Mouse (Mus musculus) gastrocnemius, postnatal 25 days (tissue): ENCODE data around the gene Wdr41. TPM values are rescaled to one million over a fixed set of nuclear protein-coding genes. Genes with fewer than 3 reads are reported as not detected.

Experiments
- DNase-seq: peaks from one replicate; pipeline ENCODE4 v3.0.0; 2022
- long read RNA-seq, 2 experiments: library from polyadenylated mRNA; stranded (forward); transcript quantifications; one replicate each; pipeline ENCODE4 v2.0.0; 2021
- total RNA-seq, 2 experiments: library from RNA; stranded (reverse); gene quantifications; 1 replicate in 1 of 2; 2 replicates in 1 of 2; pipeline ENCODE4 v1.2.3; 2021

Wdr41 gene
- 10 to 100 TPM; 12.1 to 14.4 TPM for total RNA-seq
- long read RNA-seq, experiment 1, partial matches to known transcripts: 3 of 97 reads
- long read RNA-seq, experiment 1, other reads (novel, unspliced or antisense): 94 of 97 reads
- long read RNA-seq, experiment 2, partial matches to known transcripts: 2 of 51 reads
- long read RNA-seq, experiment 2, other reads (novel, unspliced or antisense): 49 of 51 reads

- peak; percentile 86 for DNase-seq
Observed at GRCm38 (mm10) chr13:94976219-94977186, at the start of gene Wdr41. Gene Wdr41 (plus strand): TSS chr13:94976344.

GRCm38 (mm10) chr13:94928086-94928485, 48.1 kb upstream of the Wdr41 start:
- no peak for DNase-seq

- no peak for DNase-seq
Observed at GRCm38 (mm10) chr13:94938418-94938817, 37.7 kb upstream of the Wdr41 start.

- no peak for DNase-seq
Observed at GRCm38 (mm10) chr13:94940104-94940503, 36.0 kb upstream of the Wdr41 start.

DNA sequence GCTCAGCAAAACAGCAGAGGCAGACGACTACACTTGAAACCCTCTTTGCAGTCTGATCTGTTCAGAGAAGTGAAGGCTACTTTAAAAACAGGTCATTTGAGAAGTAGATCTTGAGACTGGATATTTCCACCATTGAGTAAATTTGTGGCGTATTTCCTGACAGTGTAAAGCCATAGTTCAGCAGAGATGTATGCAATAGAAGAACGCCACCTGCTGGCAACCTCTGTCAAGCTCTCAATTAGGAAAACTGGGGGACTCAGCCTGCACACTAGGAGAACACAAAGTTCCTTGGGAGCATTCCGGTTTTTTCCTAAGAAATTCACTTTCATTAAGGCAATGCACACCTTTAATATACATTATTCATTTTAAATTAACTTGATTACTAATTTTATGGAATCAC, 34.9 kb upstream of the Wdr41 start:
- peak; percentile 12 for DNase-seq

DNA sequence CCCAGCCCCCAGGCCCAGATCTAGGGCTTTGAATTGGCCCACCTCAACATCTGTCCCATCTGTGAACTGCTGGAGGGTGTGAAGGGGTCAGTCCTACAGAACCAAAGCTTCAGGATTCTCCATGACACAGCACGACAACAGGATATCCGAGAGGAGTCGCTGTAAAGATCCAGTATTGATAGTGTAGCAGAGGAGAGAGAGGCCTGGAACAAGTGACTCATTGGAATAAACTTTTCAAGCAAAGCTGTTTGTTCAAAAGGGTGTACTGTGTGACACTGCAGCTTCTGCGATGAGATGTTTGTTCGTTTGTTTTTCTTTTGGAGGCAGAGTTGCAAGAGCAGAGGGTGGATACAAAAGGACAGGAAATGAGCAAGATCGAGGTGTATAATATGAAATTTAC, 20.2 kb upstream of the Wdr41 start:
- no peak for DNase-seq

DNA sequence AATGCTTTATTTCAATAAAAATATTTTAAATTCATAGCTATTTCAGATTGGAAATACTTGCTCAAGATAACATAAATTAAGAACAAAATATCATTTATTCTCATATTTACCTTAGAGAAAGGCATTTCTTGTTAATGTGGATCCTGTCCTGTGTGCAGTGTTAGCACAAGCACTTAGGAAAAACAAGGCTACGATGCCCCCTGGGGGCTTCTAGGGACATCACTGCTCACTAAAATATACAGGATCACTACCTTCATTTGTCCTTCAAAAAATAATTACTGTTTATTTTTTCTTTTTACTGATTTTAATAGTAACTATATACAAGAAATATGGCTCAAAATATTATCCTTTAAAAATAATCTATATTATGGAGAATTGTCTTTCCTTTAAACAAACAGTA, 18.2 kb upstream of the Wdr41 start:
- no peak for DNase-seq

- DNase-seq: no peak
Observed at GRCm38 (mm10) chr13:94969992-94970553, 6.1 kb upstream of the Wdr41 start.

DNA sequence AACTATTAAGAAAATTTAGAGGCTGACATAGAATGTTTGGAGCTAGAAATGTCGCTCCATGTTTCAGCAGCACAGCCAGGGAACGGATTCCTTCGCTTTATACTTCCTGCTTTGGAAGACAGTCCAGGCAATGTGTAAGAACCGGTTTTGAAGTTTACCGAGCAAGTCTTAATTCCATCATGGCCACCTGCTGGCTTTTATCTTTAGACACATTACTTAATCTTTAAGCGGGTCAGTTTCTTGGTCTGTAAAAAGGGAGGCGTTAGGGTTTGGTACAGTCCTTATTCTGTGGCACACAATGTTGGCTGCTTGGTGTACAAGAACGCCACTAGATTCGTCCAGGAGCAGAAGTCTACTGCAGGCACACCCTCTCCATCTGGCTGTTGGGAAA, 321 bp upstream of the Wdr41 start:
- DNase-seq: no peak

GRCm38 (mm10) chr13:94979081-94979480, 2.9 kb downstream of the Wdr41 start:
- DNase-seq: no peak

DNA sequence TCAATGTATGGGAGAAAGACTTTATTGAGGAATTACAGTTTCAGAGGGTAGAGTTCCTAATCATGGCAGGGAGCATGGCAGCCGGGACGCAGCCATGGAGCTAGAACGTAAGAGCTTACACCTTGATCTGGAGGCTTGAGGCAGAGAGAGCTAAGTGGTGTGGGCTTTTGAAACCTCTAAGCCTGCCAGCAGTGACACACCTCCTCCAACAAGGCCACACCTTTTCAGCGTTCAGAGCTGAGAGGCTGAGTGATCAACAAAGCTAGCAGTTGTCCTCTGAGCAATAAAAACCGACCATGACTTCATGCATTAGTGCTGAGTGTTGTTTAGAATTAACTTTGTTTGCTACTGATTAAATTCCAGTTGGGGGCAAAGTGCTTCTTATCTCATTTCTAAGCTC, 14.4 kb downstream of the Wdr41 start:
- no peak for DNase-seq

GRCm38 (mm10) chr13:95007281-95007680, 31.1 kb downstream of the Wdr41 start:
- no peak for DNase-seq

GRCm38 (mm10) chr13:95009261-95009660, 33.1 kb downstream of the Wdr41 start:
- no peak for DNase-seq

DNA sequence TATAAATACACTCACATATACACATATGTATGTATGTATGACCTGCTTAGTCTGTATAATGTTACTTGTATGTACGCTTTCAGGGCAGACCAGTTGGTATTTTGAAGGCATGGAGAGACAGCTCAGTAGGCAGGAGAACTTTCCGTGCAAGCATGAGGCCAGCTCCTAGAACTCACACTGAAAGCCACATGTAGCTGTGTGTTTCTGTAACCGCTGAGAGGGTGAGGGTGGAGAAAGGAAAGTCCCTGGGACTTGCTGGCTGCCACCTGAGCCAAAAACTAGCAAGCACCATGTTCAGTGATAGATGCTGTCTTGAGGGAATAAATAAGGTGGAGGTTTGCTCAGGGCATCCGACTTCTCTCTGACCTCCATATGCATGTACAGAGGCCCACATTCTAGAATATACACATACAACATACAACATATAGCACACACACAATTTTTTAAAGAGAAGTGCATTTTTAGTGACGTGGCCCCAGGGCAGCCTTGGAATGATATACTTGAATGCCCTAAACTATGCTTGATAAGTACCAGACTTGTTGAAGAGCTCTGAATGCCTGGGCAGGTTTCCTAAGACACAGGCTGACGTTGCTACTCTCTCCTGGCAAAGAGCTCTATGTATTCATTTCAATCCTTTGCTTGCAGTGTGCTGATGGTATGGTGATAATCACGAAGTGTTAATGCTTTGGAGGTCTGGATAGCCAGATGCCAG, 35.6 kb downstream of the Wdr41 start:
- DNase-seq: no peak

DNA sequence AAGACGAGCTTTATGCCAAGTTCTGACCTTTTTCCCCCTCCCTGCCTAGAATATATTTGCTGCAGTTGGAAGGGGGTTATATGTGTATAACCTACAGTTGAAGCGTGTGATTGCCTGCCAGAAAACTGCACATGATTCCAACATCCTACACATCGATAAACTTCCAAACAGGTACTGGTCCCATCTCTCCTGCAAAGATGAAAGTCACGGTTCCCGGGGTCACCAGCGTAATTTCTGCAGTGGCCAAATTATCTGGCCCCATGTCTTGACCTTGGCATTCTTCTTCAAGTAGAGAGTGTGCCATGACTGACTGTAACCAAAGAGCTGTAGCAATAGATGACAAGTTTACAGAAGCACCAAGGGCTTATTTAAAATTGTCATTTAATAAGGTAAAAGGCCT, 41.1 kb downstream of the Wdr41 start:
- DNase-seq: no peak

DNA sequence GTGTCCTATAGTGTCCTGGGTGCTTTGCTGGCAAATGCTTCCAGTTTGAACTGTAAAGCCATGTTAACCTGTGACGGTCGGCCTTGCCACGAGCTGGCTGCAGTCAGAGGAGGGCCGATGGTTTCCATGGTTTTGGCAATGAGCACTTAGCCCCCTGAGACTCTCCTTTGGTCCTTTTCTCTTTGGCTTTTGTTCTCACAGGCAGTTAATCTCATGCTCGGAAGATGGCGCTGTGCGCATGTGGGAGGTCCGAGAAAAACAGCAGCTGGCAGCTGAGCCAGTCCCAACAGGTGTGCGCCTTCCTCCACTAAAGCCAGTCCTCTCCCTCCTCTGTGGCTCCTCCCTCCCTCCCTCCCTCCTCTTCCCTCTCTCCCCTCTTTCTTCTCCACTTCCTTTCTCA, 41.8 kb downstream of the Wdr41 start:
- peak; percentile 29 for DNase-seq

- no peak for DNase-seq
Observed at GRCm38 (mm10) chr13:95019345-95019744, 43.2 kb downstream of the Wdr41 start.

DNA sequence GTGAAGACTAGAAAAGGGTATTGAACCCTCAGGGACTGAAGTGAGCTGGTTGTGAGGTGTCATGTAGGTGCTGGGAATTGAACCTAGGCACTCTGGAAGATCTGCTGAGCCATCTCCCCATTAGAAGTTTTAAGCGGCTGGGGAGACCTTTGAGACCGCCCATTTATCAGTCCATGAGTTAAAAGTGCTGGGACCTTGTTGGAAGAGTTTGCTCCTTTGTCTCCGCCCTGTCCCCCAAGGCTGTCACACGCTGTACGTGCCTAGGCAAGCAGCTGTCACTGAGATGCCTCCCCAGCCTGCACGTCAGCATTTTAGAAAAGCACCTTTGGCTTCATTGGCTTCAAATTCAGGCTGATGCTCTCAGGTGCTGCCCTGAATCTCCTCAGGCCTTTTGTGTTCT, 44.1 kb downstream of the Wdr41 start:
- DNase-seq: no peak

DNA sequence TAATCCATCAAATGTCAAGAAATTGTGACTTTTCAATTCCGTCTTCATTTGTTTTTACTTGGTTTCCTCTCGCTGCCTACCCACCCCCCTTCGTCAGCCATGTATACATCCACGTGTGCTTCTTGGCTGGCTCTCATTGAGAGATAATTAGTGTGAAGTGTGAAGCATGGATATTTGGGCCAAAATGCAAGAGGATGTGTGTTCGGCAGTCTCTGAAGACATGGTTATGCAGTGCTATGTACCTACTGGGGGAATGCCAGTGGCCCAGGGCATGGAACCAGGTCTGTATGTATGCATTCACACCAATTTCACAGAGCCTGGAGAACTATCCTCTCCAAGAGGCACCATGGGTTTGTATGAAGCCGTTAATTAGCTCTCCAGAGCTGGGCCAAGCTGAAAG, 54.7 kb downstream of the Wdr41 start:
- DNase-seq: no peak

GRCm38 (mm10) chr13:95032127-95032831, 56.1 kb downstream of the Wdr41 start:
- no peak for DNase-seq

DNA sequence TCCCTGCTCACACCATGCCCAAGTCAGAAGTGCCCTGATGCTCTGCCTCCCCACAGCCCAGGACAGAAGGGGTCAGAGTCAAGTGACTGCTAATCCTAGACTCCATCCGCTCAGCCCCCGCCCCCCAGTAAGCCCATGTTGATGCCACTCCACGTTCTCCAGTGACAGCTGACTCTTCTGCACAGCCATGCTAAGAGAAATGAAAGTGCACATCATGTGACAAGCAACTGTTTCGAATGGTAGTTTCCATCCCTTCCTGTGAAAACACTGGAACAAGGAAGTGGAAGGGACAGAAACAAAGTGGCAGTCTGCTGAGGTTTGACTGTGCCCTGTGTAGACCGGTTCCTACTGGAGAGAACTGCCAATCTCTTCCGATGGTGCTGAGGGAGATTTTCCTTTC, 56.8 kb downstream of the Wdr41 start:
- DNase-seq: no peak

- no peak for DNase-seq
Observed at GRCm38 (mm10) chr13:95034094-95034493, 58.0 kb downstream of the Wdr41 start.
